Mouse (Mus musculus) intestine, postnatal 0 days (tissue): ENCODE data around the gene Mpped1. TPM values are rescaled to one million over a fixed set of nuclear protein-coding genes. Genes with fewer than 3 reads are reported as not detected.

Source experiments
- ATAC-seq: fragments of 200-750 bp; cut with Nextera tagmentation; 2 replicates; pipeline ENCODE4 v1.8.0; 2017; ENCODE audit warnings: mild to moderate bottlenecking, moderate TSS enrichment, moderate library complexity
- H3K27ac ChIP-seq: fragments of 300-500 bp; sonication (generic); 2 replicates; pipeline ENCODE4 v1.5.1; 2014; ENCODE audit warnings: mild to moderate bottlenecking, low read depth, low read length, moderate library complexity
- H3K27me3 ChIP-seq: fragments of 300-500 bp; sonication (generic); replicated peaks from 2 replicates; pipeline ENCODE4 v1.6.1; 2014; ENCODE audit warnings: low read length, mixed read lengths; ENCODE audit not compliant: control insufficient read depth, insufficient read depth
- H3K36me3 ChIP-seq: fragments of 300-500 bp; sonication (generic); 2 replicates; pipeline ENCODE4 v1.6.1; 2014; ENCODE audit warnings: mild to moderate bottlenecking, moderate library complexity; ENCODE audit not compliant: control insufficient read depth, insufficient read depth
- H3K4me1 ChIP-seq: fragments of 300-500 bp; sonication (generic); replicated peaks from 2 replicates; pipeline ENCODE4 v1.6.1; 2014; ENCODE audit warnings: antibody characterized with exemption, low read length, mixed read lengths; ENCODE audit not compliant: control insufficient read depth, insufficient read depth
- H3K4me2 ChIP-seq: fragments of 300-500 bp; sonication (generic); replicated peaks from 2 replicates; pipeline ENCODE4 v1.6.1; 2014; ENCODE audit warnings: low read depth, mild to moderate bottlenecking, moderate library complexity
- H3K4me3 ChIP-seq: fragments of 300-500 bp; sonication (generic); 2 replicates; pipeline ENCODE4 v1.5.1; 2014; ENCODE audit warnings: low read depth, low read length
- H3K9ac ChIP-seq: fragments of 300-500 bp; sonication (generic); 2 replicates; pipeline ENCODE4 v1.6.1; 2014; ENCODE audit warnings: mild to moderate bottlenecking, low read depth, low read length
- H3K9me3 ChIP-seq: fragments of 300-500 bp; sonication (generic); 2 replicates; pipeline ENCODE4 v1.6.1; 2016; ENCODE audit warnings: mixed run types; ENCODE audit not compliant: control insufficient read depth
- CTCF ChIP-seq: sonication (generic); IDR thresholded peaks from 2 replicates; pipeline ENCODE4 v1.5.1; 2016; ENCODE audit warnings: low read depth, mild to moderate bottlenecking, control low read depth, antibody characterized with exemption, moderate library complexity
- WGBS: fragments of 180-500 bp; shearing (Covaris S2); extraction: QIAGEN DNeasy Blood & Tissue Kit; methylation state at CpG from one replicate; pipeline ENCODE4 v1.1.7; 2014; 5-methylcytosine and 5-hydroxymethylcytosine counted together
- polyA plus RNA-seq: library from polyadenylated mRNA; unstranded; fragments of >200 nt; fragmentation: Nextera tagmentation; extraction: Ambion mirVana; gene quantifications from 2 replicates; pipeline ENCODE4 v1.2.1, GENCODE M21; 2015

The Mpped1 gene
- polyA plus RNA-seq, 1 experiment from 2014 or later: 0.16 TPM

GRCm38 (mm10) chr15:83781304-83781703 lies 2.0 kb downstream of the Mpped1 start:
- no peak overlapping the region for H3K4me2 ChIP-seq
- H3K36me3 ChIP-seq: no peaks in the 10 kb centered on the region
- ATAC-seq: no peak
- no peak overlapping the region for H3K9ac ChIP-seq
- WGBS: 75% methylated on average over 11 of the region's 11 CpGs
- peaks cover 32% of the 10 kb centered on the region for H3K27me3 ChIP-seq
- H3K4me1 ChIP-seq: no peaks in the 10 kb centered on the region
- no peak overlapping the region for H3K4me3 ChIP-seq
- TF ChIP-seq CTCF: no peak
- no peaks in the 10 kb centered on the region for H3K9me3 ChIP-seq
- no peak overlapping the region for H3K27ac ChIP-seq

- no peaks in the 10 kb centered on the region for H3K4me1 ChIP-seq
- H3K36me3 ChIP-seq: no peaks in the 10 kb centered on the region
- H3K9me3 ChIP-seq: no peaks in the 10 kb centered on the region
- ATAC-seq: no peak
- no peak for TF ChIP-seq CTCF
- no peak overlapping the region for H3K9ac ChIP-seq
- H3K27me3 ChIP-seq: peaks cover 32% of the 10 kb centered on the region
- WGBS: 74% methylated on average over 9 of the region's 9 CpGs
- H3K27ac ChIP-seq: no peak overlapping the region
- no peak overlapping the region for H3K4me3 ChIP-seq
- no peak overlapping the region for H3K4me2 ChIP-seq
These were observed 3.0 kb downstream of the Mpped1 start for GRCm38 (mm10) chr15:83782284-83782683.

- no peak overlapping the region for H3K4me2 ChIP-seq
- no peak for TF ChIP-seq CTCF
- no peak overlapping the region for H3K27ac ChIP-seq
- H3K4me3 ChIP-seq: no peak overlapping the region
- no peak for ATAC-seq
- no peaks in the 10 kb centered on the region for H3K9me3 ChIP-seq
- peaks cover 17% of the 10 kb centered on the region for H3K27me3 ChIP-seq
- H3K9ac ChIP-seq: no peak overlapping the region
- H3K36me3 ChIP-seq: no peaks in the 10 kb centered on the region
- 66% methylated on average over 9 of the region's 9 CpGs for WGBS
- no peaks in the 10 kb centered on the region for H3K4me1 ChIP-seq
These were observed 5.5 kb downstream of the Mpped1 start for GRCm38 (mm10) chr15:83784772-83785171.

- no peak for TF ChIP-seq CTCF
- no peak overlapping the region for H3K9ac ChIP-seq
- 67% methylated on average over 9 of the region's 9 CpGs for WGBS
These were observed 9.8 kb downstream of the Mpped1 start for GRCm38 (mm10) chr15:83789046-83789445.

GRCm38 (mm10) chr15:83796924-83797323 lies 17.7 kb downstream of the Mpped1 start:
- no peak for ATAC-seq
- H3K4me3 ChIP-seq: no peak overlapping the region
- no peak overlapping the region for H3K9ac ChIP-seq

More at GRCm38 (mm10) chr15:83789046-83789445, 9.8 kb downstream of the Mpped1 start:
- Histone ChIP-seq H3K4me2 (no peak overlapping the region), H3K9me3 (no peaks in the 10 kb centered on the region), H3K4me1 (no peaks in the 10 kb centered on the region), H3K4me3 (no peak overlapping the region), H3K36me3 (no peaks in the 10 kb centered on the region), H3K27me3 (no peaks in the 10 kb centered on the region), H3K27ac (no peak overlapping the region)
- ATAC-seq: no peak

GRCm38 (mm10) chr15:83798964-83799363 lies 19.7 kb downstream of the Mpped1 start:
- Histone ChIP-seq H3K27ac (no peak overlapping the region), H3K4me3 (no peak overlapping the region), H3K4me1 (no peaks in the 10 kb centered on the region), H3K36me3 (no peaks in the 10 kb centered on the region), H3K4me2 (no peak overlapping the region), H3K9me3 (no peaks in the 10 kb centered on the region), H3K9ac (no peak overlapping the region), H3K27me3 (no peaks in the 10 kb centered on the region)
- no peak for ATAC-seq
- 80% methylated on average over 11 of the region's 11 CpGs for WGBS
- no peak for TF ChIP-seq CTCF

More at GRCm38 (mm10) chr15:83796924-83797323, 17.7 kb downstream of the Mpped1 start:
- Histone ChIP-seq H3K4me1 (no peaks in the 10 kb centered on the region), H3K36me3 (no peaks in the 10 kb centered on the region), H3K9me3 (no peaks in the 10 kb centered on the region), H3K27ac (no peak overlapping the region), H3K27me3 (no peaks in the 10 kb centered on the region), H3K4me2 (no peak overlapping the region)
- TF ChIP-seq CTCF: no peak
- WGBS: 62% methylated on average over 7 of the region's 7 CpGs

- Histone ChIP-seq H3K4me1 (no peaks in the 10 kb centered on the region), H3K27me3 (no peaks in the 10 kb centered on the region), H3K27ac (no peak overlapping the region), H3K4me2 (no peak overlapping the region), H3K9ac (no peak overlapping the region), H3K4me3 (no peak overlapping the region), H3K36me3 (no peaks in the 10 kb centered on the region), H3K9me3 (no peaks in the 10 kb centered on the region)
- 49% methylated on average over 5 of the region's 5 CpGs for WGBS
- no peak for ATAC-seq
- TF ChIP-seq CTCF: no peak
These were observed 21.7 kb downstream of the Mpped1 start for GRCm38 (mm10) chr15:83801011-83801410.
